Mouse (Mus musculus) heart, embryonic 16.5 days (tissue): ENCODE results near the gene Cubn. TPM values are rescaled to one million over a fixed set of nuclear protein-coding genes. Genes with fewer than 3 reads are reported as not detected.

Experiments
- ATAC-seq: fragments of 200-750 bp; cut with Nextera tagmentation; replicated peaks from 2 replicates; pipeline ENCODE4 v1.8.0; 2017; ENCODE audit warnings: moderate number of reproducible peaks; ENCODE audit not compliant: insufficient read depth, low FRiP score; ENCODE audit errors: extremely low read depth
- H3K27ac ChIP-seq: fragments of 300-500 bp; sonication (generic); 2 replicates; pipeline ENCODE4 v1.5.1; 2014; ENCODE audit warnings: mild to moderate bottlenecking, low read length, control low read depth, moderate library complexity
- H3K27me3 ChIP-seq: fragments of 300-500 bp; sonication (generic); 2 replicates; pipeline ENCODE4 v1.6.1; 2014; ENCODE audit warnings: low read length, mixed read lengths; ENCODE audit not compliant: control insufficient read depth, insufficient read depth
- H3K36me3 ChIP-seq: fragments of 300-500 bp; sonication (generic); 2 replicates; pipeline ENCODE4 v1.6.1; 2014; ENCODE audit not compliant: control insufficient read depth, insufficient read depth
- H3K4me1 ChIP-seq: fragments of 300-500 bp; sonication (generic); 2 replicates; pipeline ENCODE4 v1.6.1; 2014; ENCODE audit warnings: low read length, mixed read lengths; ENCODE audit not compliant: control insufficient read depth, insufficient read depth
- H3K4me2 ChIP-seq: fragments of 300-500 bp; sonication (generic); 2 replicates; pipeline ENCODE4 v1.6.1; 2014; ENCODE audit warnings: low read depth, mild to moderate bottlenecking, control low read depth, low read length
- H3K4me3 ChIP-seq: fragments of 300-500 bp; sonication (generic); 2 replicates; pipeline ENCODE4 v1.5.1; 2014; ENCODE audit warnings: mild to moderate bottlenecking, control low read depth, low read length
- H3K9ac ChIP-seq: fragments of 300-500 bp; sonication (generic); 2 replicates; pipeline ENCODE4 v1.6.1; 2014; ENCODE audit warnings: low read length, control low read depth
- H3K9me3 ChIP-seq: fragments of 300-500 bp; sonication (generic); replicated peaks from 2 replicates; pipeline ENCODE4 v1.6.1; 2016; ENCODE audit warnings: low read length; ENCODE audit not compliant: control insufficient read depth
- WGBS: fragments of 180-500 bp; shearing (Covaris S2); extraction: QIAGEN DNeasy Blood & Tissue Kit; methylation state at CpG from one replicate; pipeline ENCODE4 v1.1.7; 2014; 5-methylcytosine and 5-hydroxymethylcytosine counted together
- polyA plus RNA-seq: library from polyadenylated mRNA; unstranded; fragments of >200 nt; fragmentation: Nextera tagmentation; extraction: Ambion mirVana; gene quantifications from 2 replicates; pipeline ENCODE4 v1.2.1, GENCODE M21; 2015

The Cubn gene
- polyA plus RNA-seq, 1 experiment from 2014 or later = 0.28 TPM

DNA sequence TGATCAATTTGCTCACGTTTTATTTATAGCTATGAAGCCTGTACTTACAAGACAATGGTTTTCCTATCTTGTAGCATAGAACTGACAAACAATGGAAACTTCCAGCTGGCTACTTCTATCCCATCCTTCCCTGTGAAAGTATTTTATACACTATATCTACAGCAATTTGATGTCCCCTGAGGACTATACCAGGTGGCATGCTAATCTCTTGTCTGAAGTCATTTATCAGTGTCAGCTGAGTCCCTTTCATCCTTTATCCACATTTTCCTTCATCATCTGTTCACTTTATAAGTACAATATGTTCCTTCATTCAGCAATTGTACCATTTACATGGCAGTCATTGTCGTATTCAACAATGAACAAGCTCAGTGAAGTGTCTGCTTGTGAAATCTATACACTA, 35.5 kb upstream of the Cubn start:
- 0 out of 2 replicates have a peak overlapping the region, but pooled peaks have one; percentile 1 for H3K27ac ChIP-seq
- H3K36me3 ChIP-seq = no peaks in the 10 kb centered on the region
- H3K9ac ChIP-seq = no peak overlapping the region
- H3K9me3 ChIP-seq = no peaks in the 10 kb centered on the region
- no peak overlapping the region for H3K4me3 ChIP-seq
- WGBS = 48% methylated on average over 2 of the region's 2 CpGs
- H3K27me3 ChIP-seq = no peaks in the 10 kb centered on the region
- no peak overlapping the region for H3K4me2 ChIP-seq
- peaks cover 15% of the 10 kb centered on the region; the same call in 1 of the 2 replicates for H3K4me1 ChIP-seq
- ATAC-seq = no peak

DNA sequence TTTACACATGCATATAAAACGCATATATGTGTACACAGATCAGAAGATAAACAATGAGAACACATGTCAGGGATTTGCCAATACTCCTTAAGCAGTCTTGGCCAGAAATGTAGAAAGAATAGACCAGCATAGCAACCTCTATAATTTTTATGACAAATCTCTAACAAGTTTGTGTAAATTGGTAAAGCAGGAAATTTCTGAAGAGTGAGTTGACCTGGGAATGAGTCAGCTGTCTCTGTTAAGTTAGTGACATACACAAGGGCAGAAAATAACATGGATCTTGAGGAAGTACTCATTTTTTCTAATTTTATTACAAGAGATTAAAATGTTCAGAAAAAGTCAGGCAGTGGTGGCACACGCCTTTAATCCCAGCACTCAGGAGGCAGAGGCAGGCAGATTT, 34.6 kb upstream of the Cubn start:
- WGBS = 89% methylated on average over 2 of the region's 2 CpGs
- Histone ChIP-seq H3K27ac (no peak overlapping the region), H3K4me2 (no peak overlapping the region), H3K27me3 (no peaks in the 10 kb centered on the region), H3K4me1 (peaks cover 16% of the 10 kb centered on the region; the same call in 1 of the 2 replicates), H3K9me3 (no peaks in the 10 kb centered on the region), H3K36me3 (no peaks in the 10 kb centered on the region), H3K9ac (no peak overlapping the region), H3K4me3 (no peak overlapping the region)
- ATAC-seq = no peak

DNA sequence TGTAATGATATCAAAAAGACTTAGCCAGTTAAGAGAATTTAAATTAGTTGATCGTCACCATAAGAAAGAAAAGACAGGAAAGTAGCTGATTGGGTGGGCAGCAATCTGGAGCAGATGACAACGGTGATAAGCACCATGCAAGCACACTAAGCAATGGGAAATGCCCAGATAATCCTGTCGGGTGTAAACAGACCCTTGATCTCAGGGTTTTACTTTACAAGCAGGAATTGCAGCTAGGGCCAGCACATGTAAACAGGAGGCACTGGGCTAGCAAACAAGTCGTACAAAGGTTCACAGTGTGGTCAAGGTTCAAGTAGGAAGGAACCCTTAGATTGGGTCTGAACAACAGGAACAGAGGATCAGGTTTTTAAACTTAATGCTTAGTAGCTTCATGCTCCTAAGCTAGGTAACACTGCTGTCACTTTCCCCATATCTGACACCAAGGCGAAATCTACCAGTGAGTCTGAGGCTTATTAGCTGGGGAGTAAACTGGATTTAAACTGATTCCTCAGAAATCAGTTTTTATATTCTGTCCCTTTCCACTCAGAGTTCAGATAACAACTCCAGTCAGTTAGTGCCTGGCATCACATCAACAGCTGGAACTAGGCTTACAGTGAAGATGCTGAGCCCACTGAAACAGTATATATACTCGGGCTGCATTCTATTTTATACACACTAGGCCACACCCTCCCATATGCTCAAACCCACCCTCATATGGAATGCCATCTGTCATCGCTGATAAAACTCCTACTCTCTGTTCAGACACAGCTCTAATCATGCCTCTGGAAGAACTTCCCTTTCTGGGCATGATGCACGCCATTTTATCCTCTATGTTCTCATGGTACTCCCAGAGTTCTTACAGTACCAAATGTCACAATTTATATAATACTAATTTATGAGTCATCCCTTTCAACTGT, 32.2 kb upstream of the Cubn start:
- no peak overlapping the region for H3K4me3 ChIP-seq
- H3K4me2 ChIP-seq = no peak overlapping the region
- peaks cover 7% of the 10 kb centered on the region for H3K36me3 ChIP-seq
- H3K27me3 ChIP-seq = no peaks in the 10 kb centered on the region
- H3K4me1 ChIP-seq = peaks cover 16% of the 10 kb centered on the region; the same call in 1 of the 2 replicates
- ATAC-seq = no peak
- no peak overlapping the region for H3K27ac ChIP-seq
- H3K9me3 ChIP-seq = no peaks in the 10 kb centered on the region
- H3K9ac ChIP-seq = no peak overlapping the region
- 49% methylated on average over 8 of the region's 8 CpGs for WGBS

DNA sequence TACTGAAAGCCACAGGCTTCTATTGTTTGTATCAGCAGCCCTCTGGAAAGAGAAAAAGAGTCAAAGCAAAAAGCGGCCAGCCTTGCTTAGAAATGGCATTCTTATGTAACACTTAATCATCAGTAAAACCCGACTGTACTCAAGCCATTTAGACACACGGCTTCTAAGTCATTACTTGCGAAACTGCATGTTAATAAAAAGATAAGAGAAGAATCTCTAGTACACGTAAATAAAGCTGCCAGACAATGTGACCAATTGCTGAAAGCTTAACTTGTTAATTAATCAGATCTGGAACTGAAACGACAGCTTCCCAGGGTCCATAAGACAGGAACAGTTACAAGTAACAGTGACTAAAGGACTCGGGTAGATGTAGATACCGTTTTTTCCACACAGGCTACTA, 30.5 kb upstream of the Cubn start:
- Histone ChIP-seq H3K9ac (no peak overlapping the region), H3K4me1 (peaks cover 9% of the 10 kb centered on the region; the same call in 1 of the 2 replicates), H3K4me3 (no peak overlapping the region), H3K27me3 (no peaks in the 10 kb centered on the region), H3K27ac (no peak overlapping the region), H3K4me2 (no peak overlapping the region), H3K36me3 (peaks cover 12% of the 10 kb centered on the region), H3K9me3 (no peaks in the 10 kb centered on the region)
- 36% methylated on average over 8 of the region's 8 CpGs for WGBS
- no peak for ATAC-seq

DNA sequence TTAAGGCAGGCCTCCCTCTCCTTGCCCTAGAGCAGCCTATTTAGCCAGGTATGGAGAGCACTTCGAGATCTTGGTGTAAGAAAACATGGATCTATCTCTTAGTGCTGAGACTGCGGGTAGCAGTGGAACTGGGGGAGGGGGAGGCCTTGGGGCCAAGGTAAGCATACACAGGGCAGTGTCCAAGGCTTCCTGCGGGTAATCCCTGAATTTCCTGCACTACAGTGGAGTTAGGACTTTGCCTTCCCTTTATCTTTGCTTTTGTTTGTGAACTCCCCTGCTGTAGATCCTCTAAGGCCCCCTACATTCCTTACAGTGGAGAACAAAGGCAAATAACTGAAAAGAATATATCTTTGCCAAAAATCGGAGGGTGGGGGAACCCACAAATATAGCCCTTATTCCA, 23.3 kb upstream of the Cubn start:
- 47% methylated on average over 4 of the region's 4 CpGs for WGBS
- Histone ChIP-seq H3K27me3 (no peaks in the 10 kb centered on the region), H3K9me3 (no peaks in the 10 kb centered on the region), H3K9ac (no peak overlapping the region), H3K4me2 (no peak overlapping the region), H3K4me3 (no peak overlapping the region), H3K4me1 (no peaks in the 10 kb centered on the region), H3K27ac (no peak overlapping the region), H3K36me3 (peaks cover 15% of the 10 kb centered on the region)
- ATAC-seq = no peak

DNA sequence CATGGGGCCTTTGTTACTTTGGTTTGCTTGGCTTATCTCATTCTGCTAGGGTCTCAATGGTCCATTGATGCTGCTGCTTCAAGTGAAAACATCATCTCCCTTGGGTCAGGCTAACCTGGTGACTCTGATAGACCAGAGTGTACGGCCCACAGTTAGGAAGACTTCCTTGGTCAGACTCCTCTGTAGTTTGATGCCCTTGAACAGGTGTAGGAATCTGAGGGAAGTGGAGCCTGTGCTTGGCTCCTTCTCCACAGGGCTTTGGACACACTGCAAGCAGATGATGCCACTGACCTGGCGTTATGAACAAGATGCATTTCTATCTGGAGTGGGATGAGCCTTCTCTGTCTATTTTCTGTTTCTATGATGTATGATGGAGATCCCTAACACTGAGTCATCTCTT, 11.1 kb upstream of the Cubn start:
- H3K9ac ChIP-seq = no peak overlapping the region
- WGBS = 89% methylated on average over 2 of the region's 2 CpGs
- no peaks in the 10 kb centered on the region for H3K4me1 ChIP-seq
- no peaks in the 10 kb centered on the region for H3K27me3 ChIP-seq
- no peaks in the 10 kb centered on the region for H3K36me3 ChIP-seq
- no peak overlapping the region for H3K4me3 ChIP-seq
- H3K4me2 ChIP-seq = no peak overlapping the region
- no peaks in the 10 kb centered on the region for H3K9me3 ChIP-seq
- ATAC-seq = no peak
- H3K27ac ChIP-seq = no peak overlapping the region

DNA sequence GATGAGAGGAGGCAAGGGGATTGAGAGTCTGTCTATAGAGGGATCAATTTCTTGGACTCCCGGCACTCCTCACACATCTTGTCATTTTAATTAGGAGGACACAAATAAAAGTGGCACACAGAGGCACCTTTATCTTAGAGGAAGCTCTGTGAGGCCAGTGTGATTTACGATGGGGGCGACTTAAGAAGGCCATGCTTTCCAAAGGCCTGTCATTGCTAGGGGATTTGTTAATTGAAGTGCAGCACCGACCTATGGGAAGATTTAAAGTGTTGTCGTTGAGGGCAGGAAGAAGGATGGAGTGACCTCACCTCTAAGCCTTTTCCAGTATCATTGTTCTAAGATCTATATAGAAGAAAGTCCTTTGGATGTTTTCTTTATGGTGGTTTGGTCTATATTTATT, 9.9 kb upstream of the Cubn start:
- no peaks in the 10 kb centered on the region for H3K4me1 ChIP-seq
- no peaks in the 10 kb centered on the region for H3K36me3 ChIP-seq
- WGBS = 47% methylated on average over 5 of the region's 5 CpGs
- no peaks in the 10 kb centered on the region for H3K9me3 ChIP-seq
- no peak overlapping the region for H3K9ac ChIP-seq
- no peak overlapping the region for H3K4me3 ChIP-seq
- H3K27me3 ChIP-seq = no peaks in the 10 kb centered on the region
- no peak overlapping the region for H3K4me2 ChIP-seq
- no peak overlapping the region for H3K27ac ChIP-seq
- no peak for ATAC-seq

DNA sequence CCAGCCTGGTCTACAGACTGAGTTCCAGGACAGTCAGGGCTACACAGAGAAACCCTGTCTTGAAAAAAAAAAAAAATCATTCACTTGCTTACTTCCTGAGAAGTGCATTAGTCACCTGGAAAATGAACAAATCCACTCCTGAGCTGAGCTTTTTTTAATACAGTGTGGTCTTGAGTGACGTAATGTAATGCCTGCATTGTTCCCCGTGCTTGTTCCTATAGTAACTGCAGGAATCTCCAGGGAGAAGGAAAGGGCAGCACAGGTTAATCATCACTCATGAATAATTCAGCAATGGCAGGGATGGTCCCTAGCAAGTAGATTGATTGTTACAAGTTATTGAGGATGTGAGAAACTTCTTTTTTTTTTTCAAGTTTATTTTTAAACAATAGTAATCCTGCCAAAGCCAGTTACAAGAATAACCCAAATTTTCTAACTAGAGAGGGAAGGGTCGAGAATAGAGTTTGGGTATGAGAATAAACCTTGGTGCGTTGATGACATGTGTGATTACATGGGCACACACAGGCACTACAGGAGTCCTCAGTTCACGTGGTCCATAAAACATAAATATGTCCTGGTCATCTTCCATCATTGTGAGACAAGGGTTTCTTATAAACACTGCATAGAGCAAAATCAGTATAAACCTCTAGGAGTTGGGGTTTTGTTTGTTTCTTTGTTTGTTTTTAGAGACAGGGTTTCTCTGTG, 8.8 kb upstream of the Cubn start:
- WGBS = 65% methylated on average over 5 of the region's 5 CpGs
- no peak overlapping the region for H3K27ac ChIP-seq
- H3K36me3 ChIP-seq = no peaks in the 10 kb centered on the region
- no peak for ATAC-seq
- H3K27me3 ChIP-seq = no peaks in the 10 kb centered on the region
- H3K4me3 ChIP-seq = no peak overlapping the region
- no peaks in the 10 kb centered on the region for H3K4me1 ChIP-seq
- no peaks in the 10 kb centered on the region for H3K9me3 ChIP-seq
- H3K4me2 ChIP-seq = no peak overlapping the region
- H3K9ac ChIP-seq = no peak overlapping the region

DNA sequence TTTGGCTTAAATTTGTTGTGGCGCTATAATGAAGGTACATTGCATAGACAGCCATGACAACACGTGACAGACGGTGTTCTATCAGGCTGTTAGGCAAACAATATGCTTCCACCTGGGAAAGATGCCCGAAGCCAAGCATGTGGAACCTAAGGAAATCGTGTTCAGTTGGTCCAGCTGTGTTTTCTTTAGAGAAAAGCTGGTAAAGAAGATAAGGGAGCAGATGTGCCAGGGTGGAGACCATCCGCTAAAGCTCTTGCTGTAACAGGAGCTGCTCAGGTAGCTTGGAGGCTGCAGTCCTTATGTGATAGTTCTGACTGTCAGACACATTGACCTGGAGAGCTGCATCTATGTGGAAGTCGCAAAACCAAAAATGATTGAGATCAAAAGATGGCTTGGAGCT, 7.6 kb upstream of the Cubn start:
- ATAC-seq = no peak
- no peak overlapping the region for H3K27ac ChIP-seq
- no peak overlapping the region for H3K4me2 ChIP-seq
- no peak overlapping the region for H3K9ac ChIP-seq
- no peaks in the 10 kb centered on the region for H3K36me3 ChIP-seq
- no peaks in the 10 kb centered on the region for H3K9me3 ChIP-seq
- H3K4me1 ChIP-seq = no peaks in the 10 kb centered on the region
- WGBS = 71% methylated on average over 7 of the region's 7 CpGs
- no peaks in the 10 kb centered on the region for H3K27me3 ChIP-seq
- H3K4me3 ChIP-seq = no peak overlapping the region
